Mouse (Mus musculus): Measurements from ENCODE around the gene Tmem219. TPM values are rescaled to one million over a fixed set of nuclear protein-coding genes. Genes with fewer than 3 reads are reported as not detected.
"Not testable (repeated sequence)": the region's sequence is repeated elsewhere in the genome, so short reads cannot be mapped to it uniquely, and the experiment has no call there.

The Tmem219 gene
- total RNA-seq, 2 experiments from 2014 or later: 21.1 to 23.7 TPM

DNA sequence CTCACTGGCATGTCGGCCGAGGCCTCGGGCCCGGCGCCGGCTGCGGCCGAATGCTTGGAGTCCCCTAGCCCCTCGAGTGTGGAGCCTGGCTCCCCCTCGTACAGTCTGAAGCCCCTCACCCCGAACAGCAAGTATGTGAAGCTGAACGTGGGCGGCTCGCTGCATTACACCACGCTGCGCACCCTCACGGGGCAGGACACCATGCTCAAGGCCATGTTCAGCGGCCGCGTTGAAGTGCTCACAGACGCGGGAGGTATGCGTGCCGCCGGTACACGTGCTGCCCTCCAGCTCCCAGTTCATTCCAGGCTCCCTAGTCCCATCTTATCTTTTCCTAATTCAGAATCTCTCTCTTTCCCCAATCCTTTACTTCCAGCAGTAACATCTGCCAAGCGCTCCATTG lies 6.3 kb upstream of the Tmem219 start:
- DNase-seq (ENCODE audit: low spot score in 2 of 2): peak in 1 of 2 experiments; percentile 25
- intact Hi-C loops (cut with DNase I): loop anchor here (5.0 kb wide), 1 partner anchor 47 kb away; the partner anchor contains the start of gene Taok2

DNA sequence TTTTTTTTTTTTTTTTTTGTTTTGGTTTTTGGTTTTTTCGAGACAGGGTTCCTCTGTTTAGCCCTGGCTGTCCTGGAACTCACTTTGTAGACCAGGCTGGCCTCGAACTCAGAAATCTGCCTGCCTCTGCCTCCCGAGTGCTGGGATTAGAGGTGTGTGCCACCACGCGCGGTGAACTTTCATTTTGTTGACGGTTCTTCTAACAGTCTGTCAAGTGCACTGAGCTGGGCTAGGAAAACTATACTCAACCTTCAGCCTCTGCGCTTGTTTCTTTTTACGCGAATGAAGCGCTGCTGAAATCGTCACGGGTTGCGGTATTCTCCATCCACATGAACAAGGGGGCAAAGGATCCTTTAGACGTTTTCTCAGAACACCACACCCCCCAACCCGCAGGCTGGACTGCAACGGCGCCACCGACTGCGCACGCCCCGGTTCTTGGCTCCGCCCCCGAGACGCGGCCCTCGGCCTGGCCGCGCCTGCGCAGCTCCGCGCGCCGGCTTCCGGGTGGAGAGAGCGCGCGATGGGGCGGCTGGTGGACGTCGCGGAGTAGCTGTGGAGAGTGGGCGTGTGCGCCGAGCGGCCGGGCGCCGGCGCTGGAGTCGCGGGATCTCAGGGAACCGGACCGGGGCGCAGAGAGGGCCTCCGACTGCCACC lies 5.8 kb upstream of the Tmem219 start, which contains the start of gene Kctd13:
TSS of gene Kctd13 (plus strand) at position 496 of the 654 bp plus-strand sequence.
- intact Hi-C loops (cut with DNase I): loop anchor here (5.0 kb wide), 1 partner anchor 46 kb away; the partner anchor contains the start of gene Taok2

DNA sequence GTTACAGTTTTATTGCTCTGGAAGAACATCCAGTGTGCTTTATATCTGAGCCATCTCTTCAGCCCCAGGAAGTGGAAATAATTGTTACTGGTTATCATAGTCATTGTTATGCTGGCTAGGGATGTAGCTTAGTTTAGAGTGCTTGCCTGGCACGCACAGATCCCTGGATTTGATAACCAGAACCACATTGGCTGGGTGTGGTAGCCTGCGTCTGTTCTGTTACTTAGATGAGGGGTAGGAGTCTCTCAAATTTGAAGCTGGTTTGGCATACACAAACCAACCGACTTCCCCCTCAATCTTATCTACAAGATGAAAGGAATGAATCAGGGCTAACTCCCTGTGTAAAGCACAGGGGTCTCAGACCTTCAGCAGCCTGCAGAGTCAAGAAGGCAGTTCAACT lies 3.6 kb upstream of the Tmem219 start:
- intact Hi-C loops (cut with DNase I): loop anchor here (5.0 kb wide), 1 partner anchor 44 kb away; the partner anchor contains the start of gene Taok2
- DNase-seq (ENCODE audit: low spot score in 2 of 2): no peak

More for the DNA sequence above, 5.8 kb upstream of the Tmem219 start, which contains the start of gene Kctd13:
- peak; percentile 86 to 91 for DNase-seq (ENCODE audit: low spot score in 2 of 2)

DNA sequence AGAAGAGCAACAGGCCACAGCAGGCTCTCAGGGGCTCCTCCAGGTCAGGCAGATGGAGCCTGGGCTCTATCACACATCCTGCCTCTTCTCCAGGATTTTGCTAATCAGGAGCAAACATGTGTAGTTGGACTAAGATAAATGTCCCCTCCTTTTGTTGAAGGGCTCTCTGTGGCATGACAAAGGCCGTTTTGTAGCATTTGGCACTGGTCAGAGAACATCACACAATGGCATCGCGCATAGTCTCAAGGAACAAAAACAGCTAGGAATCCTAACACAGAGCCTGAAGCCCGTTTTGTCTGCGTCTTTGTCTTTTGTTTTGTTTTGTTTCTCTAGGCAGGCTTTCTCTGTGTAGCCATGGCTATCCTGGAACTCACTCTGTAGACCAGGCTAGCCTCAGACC lies 1.3 kb upstream of the Tmem219 start:
- no peak for DNase-seq (ENCODE audit: low spot score in 2 of 2)

DNA sequence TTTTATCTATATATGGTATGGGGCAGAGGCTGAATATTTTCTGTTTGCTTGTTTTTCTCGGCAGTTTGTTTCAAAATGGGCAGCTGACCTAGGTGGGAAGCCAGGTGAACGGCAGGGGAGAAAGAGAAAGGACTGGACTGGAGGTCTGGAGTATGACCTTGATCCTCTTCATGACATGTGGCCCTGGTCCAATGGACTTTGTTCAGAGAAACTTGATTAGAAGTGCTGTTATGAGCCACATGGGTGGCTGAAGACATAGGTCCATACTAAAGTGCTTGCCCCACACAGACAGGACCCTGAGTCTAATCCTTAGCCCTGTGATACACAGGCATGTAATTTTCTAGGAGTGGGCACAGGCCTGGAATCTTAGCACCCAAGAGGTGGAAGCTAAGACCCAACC lies 1.2 kb downstream of the Tmem219 start:
- intact Hi-C loops (cut with DNase I): no loop called here
- no peak for DNase-seq (ENCODE audit: low spot score in 2 of 2)

More for the DNA sequence above, 1.3 kb upstream of the Tmem219 start:
- intact Hi-C loops (cut with DNase I): no loop called here

DNA sequence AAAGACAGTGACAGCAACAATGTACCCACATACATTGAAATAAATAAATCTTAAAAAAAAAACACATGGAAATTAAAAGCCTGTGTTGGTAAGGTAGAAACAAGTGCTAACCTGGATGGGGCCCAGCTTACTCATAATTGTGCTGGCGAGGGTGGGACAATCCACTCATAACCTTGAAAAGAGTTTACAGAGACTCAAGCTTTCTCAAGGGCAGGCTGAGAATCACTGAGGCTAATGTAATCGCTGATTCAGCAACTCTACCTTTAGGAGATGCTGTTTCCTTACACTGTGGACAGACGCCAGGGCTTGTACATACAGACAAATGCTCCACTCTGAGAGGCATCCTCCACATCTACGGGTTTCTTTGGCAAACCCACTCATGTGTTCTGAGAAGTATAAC lies 2.7 kb downstream of the Tmem219 start:
- intact Hi-C loops (cut with DNase I): no loop called here
- no peak for DNase-seq (ENCODE audit: low spot score in 2 of 2)

DNA sequence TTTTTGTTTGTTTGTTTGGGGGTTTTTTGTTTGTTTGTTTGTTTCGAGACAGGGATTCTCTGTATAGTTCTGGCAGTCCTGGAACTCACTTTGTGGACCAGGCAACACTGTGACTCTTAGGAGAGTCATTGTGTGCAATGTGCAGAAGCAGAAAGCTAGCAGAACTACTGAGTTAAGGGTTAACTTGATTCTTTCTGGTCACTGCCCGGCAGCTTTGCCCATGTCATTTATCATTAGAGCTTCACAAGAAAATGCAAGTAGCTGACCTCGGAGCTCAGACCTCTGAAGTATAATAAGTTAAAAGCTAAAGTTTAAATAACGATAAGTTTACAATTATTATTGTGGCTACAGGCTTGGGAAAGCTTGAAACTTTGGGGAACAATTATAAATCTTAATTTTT lies 4.4 kb downstream of the Tmem219 start:
- intact Hi-C loops (cut with DNase I); DNase-seq (ENCODE audit: low spot score in 2 of 2): not testable (repeated sequence)

DNA sequence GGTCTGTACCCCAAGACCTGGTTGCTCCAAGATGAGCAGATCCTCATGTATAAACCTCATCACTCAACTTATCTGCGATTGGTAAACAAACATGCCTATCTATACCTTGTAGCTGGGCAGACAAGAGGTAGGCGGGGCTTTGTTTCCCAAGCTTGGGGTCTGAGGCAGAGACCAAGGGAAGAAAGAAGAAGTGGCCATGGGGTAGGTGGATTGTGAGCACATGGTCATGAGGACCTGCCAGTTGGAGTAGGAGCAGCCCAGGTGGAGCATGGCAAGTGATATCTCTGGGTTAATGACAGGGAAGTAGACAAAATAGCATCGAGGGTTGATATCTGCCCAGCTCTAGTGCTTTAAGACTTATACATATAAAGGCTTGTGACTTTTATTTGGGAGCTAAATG lies 7.9 kb downstream of the Tmem219 start:
- no peak for DNase-seq (ENCODE audit: low spot score in 2 of 2)
- intact Hi-C loops (cut with DNase I): no loop called here

DNA sequence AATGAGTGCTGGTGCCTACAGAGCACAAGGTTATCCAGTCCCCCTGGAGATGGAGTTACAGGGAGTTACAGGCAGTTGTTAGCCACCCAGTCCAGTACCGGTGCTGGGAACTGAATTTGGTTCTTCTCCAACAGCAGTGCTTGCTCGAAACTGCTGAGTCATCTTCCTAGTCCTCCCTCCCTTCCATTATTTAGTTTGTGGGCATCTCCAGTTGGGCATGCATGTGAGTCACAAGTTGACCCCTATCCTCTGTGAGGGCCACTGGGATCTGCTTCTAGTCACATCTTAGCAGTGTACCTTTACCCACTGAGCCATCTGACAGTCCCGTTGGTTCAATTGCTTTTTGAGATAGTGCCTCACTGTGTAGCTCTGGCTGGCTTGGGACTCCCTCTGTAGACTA lies 17.1 kb downstream of the Tmem219 start:
- intact Hi-C loops (cut with DNase I): no loop called here
- no peak for DNase-seq (ENCODE audit: low spot score in 2 of 2)

DNA sequence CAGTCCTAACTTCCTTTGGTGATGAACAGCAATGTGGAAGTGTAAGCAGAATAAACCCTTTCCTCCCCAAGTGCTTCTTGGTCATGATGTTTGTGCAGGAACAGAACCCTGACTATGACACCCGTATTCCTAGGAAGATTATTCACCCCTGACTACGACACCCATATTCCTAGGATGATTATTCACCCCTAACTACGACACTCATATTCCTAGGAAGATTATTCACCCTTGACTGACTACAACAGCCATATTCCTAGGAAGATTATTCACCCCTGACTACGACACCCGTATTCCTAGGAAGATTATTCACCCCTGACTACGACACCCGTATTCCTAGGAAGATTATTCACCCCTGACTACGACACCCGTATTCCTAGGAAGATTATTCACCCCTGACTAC lies 22.9 kb downstream of the Tmem219 start:
- intact Hi-C loops (cut with DNase I); DNase-seq (ENCODE audit: low spot score in 2 of 2): not testable (repeated sequence)

DNA sequence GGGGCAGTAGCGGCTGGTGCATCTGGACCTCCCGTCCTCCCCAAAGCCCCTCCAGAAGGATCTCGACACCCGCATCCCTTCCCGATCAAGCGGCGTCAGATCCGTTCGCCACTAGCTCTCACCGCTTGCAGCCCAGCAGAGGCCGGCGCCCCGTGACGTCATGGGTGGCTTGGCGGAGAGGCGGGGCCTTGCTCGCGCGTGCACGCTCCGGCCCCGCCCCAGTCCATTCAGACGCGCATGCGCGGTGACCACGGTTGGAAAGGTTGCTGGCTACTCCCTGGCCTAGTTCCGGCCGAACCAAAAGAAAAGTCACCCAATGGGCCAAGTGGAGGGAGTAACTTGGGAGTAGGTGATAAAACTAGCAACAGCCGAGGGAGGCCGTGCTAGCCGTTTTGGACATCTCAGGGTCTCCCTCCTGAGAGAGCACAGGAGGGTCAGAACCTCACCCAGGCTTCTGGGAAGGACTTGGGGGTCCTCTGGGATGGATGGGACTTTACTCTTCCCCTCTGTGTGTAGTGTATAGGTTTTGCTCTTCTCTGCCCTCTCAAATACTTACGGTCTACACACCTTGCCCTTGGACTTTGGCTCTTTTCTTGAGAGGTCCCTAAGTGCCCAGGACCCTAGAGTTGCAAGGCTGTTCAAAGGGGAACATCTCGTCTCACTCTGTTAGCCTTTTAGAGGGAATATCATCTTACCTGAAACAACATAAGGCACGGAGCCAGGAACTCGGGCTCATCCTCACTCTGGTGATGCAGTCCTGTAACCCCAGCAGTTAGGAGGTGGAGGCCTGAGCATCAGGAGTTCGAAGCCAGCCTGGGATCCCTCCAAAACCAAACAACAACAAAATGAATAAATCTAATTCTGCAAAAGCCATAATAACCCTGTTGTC lies 24.4 kb downstream of the Tmem219 start:
- peak; percentile 93 to 96 for DNase-seq (ENCODE audit: low spot score in 2 of 2)
- intact Hi-C loops (cut with DNase I): no loop called here

DNA sequence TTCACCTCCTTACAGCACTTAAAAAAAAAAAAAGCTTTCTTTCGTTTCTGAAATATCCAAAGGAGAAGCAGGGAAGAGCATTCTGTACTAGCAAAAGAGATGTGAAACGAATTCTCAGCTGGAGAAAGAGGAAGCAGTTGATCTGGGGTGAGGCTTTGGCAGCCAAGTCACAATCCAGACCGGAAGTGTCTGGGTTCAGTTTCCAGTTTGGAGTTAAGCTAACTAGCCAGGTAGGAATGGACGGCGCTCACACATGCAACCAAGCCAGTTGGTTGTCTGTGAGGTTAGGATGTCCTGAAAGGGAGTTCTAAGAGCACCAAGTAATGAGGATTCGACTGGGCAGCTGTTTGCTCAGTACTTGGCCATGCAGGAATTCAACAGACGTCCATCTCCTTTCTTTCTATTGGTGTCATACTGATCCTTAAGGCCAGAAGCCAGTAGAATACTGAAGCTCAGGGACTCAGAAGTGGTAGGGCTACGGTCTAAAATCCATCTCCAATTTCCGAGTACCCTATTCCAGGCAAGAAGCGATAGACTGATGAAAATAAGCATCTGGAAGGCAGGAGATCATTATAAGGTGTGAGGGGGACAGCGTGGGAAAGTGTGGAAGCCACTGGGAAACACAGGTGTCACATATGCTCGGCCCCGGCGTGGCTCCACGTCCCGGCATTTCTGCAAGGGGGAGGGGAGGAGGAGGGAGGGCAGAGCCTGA lies 25.2 kb downstream of the Tmem219 start:
- intact Hi-C loops (cut with DNase I): no loop called here
- peak; percentile 24 to 38 for DNase-seq (ENCODE audit: low spot score in 2 of 2)

DNA sequence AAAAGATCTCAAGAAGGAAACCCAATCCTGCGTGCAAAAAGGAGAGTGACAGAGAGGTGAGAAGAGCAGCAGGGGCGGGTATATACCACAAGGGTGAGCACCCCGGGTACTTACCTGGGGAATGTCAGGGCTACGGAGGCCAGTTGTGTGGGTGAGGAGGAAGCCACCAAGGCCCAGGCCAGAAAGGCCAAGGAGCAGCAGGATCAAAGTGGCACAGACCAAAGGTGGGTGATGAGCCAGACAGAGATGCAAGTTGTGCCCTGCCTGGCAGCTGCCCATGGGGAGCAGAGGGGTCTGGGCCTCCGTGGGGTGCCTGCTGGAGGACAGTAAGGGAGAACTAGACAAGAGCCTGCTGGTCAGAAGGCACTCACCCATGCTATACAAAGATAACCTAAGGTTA lies 25.8 kb downstream of the Tmem219 start:
- intact Hi-C loops (cut with DNase I): no loop called here
- DNase-seq (ENCODE audit: low spot score in 2 of 2): no peak

DNA sequence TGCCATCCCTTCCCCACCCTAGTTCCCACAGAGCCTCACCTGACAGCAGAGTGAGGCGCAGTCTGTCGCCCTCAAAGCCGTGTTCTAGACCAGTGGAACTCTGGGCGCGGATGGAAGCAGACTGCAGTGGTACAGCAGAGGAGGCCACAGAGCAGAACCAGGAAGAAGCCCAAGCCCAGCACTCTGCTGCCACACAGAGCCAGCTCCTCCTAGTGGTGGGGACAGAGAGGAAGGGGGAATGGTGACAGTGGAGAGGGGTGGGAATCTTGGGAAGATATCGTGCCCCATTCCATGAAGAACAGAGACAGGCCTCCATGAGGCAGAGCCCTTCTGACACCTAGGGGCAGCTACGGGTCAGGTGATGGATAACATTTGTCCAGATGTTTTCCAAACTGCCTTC lies 33.9 kb downstream of the Tmem219 start:
- no peak for DNase-seq (ENCODE audit: low spot score in 2 of 2)
- intact Hi-C loops (cut with DNase I): no loop called here

DNA sequence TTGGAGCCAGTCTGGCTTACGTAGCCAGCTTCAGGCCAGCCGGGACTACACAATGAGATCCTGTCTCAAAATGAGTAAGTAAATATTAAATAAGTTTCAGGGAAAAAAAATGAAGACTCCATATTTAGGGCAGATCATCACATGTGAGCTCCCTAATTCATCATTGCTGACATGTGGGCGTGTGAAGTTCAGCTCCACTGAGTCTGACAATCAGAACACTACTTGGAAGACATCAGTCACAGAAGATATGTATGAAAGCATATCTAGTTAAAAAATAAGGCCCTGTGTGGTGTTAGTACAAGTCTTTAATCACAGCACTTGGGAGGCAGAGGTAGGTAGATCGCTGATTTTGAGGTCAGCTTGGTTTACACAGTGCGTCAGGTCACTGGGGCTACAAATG lies 35.4 kb downstream of the Tmem219 start:
- intact Hi-C loops (cut with DNase I): no loop called here
- DNase-seq (ENCODE audit: low spot score in 2 of 2): no peak

DNA sequence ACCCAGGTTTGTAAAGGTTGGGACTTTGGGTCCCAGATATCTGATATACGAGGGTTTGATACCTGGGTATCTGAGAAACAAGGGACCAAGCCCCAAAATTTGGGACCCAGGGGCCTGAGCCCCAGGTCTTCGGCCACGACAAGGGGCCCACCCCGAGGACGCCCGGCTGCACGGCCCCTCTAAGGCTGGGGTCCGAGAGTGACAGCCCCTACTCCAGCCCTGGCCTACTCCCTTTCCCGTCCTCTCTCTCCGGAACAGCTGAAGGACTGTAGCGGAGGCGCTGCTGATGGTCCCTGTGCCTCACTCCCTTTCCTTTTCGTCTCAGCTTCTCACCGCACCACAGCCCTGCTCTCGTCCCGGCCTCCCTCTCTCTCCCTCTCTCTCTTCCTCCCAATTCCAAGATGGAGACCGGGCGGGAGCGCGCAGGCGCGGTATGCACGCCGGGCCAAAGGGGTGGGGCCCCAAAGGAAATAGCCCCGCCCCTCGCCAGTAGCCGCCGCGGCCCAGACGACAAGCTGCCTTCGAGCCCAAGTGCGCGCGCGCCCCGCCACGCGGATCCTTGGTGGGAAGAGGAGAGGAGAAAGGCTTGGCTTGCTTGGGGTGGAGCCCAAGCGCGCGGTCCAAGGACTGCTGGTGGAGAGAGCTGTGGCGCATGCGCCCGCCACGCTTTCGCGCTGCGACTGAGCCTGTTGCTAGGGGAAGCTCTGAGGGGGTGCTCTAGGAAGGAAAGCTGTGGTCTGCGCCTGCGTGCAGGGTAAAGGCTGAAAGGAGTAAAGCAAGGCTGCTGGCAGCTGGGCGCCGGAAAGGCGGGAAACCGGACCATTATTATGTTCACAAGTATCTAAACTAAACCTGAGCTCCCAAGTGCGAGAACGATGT lies 38.2 kb downstream of the Tmem219 start, which contains the start of gene Taok2:
TSS of gene Taok2 (minus strand) at position 418 of the 879 bp plus-strand sequence.
- peak; percentile 99 for DNase-seq (ENCODE audit: low spot score in 2 of 2)
- intact Hi-C loops (cut with DNase I): loop anchor here (5.0 kb wide), 3 partner anchors 43 to 143 kb away; partner anchors contain the start of genes Kctd13, Maz and Sez6l2

DNA sequence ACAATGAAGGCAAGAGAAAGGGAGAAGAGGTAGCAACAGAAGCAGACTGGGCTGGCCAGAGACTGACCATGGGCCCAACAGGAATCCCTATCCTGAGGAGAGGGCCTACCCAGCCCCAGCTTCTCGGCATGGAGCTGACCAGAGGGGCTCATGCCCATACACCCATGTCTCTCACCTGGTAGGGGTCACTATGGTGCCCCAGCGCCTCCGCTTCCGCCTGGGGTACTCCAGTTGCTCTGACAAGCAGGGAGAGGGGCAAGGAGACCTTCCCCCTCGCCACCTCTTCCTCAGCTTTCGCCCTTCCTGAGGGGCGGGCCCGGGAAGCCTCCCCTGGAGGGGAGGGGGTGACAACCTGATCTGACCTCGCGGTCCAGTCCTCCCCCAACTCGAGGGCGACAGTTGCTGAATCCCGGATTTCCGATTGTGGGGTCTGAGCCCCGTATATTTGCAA lies 39.0 kb downstream of the Tmem219 start:
- DNase-seq (ENCODE audit: low spot score in 2 of 2): no peak
- intact Hi-C loops (cut with DNase I): loop anchor here (5.0 kb wide), 3 partner anchors 44 to 144 kb away; partner anchors contain the start of genes Kctd13, Maz and Sez6l2

DNA sequence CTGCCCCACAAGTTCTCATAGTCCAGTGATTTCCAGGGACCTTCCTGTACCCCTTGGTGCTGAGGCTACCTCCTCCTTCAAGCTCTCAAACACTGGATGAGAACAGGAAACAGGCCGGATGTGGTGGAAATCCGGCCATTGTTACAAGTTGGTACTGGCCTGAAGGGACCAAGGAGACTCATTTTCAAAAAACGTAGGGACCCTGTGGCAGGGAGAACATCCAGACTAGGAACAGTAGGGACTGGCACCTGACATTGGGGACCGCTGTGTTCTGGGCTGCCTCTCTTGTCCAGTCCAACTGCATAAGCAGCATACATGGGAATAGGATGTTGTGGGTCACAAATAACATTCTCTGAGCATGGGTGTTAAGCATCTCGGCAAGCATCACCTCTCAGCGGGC lies 41.7 kb downstream of the Tmem219 start:
- no peak for DNase-seq (ENCODE audit: low spot score in 2 of 2)
- intact Hi-C loops (cut with DNase I): loop anchor here (5.0 kb wide), 3 partner anchors 46 to 146 kb away; partner anchors contain the start of genes Kctd13, Maz and Sez6l2
